Mouse (Mus musculus): ENCODE results near the gene Sgsm1.

GRCm38 (mm10) chr5:113208048-113208447 is 102.5 kb downstream of the Sgsm1 start:
- TF ChIP-seq CTCF (IDR thresholded peaks at IDR 0.05; ENCODE audit: control insufficient read depth, insufficient read depth, low read length): no peak
- TF ChIP-seq POLR2A (IDR thresholded peaks at IDR 0.05; ENCODE audit: borderline replicate concordance, control insufficient read depth, low read depth, low read length): no peak
